Mouse (Mus musculus): ENCODE data around the gene Prnp.

DNA sequence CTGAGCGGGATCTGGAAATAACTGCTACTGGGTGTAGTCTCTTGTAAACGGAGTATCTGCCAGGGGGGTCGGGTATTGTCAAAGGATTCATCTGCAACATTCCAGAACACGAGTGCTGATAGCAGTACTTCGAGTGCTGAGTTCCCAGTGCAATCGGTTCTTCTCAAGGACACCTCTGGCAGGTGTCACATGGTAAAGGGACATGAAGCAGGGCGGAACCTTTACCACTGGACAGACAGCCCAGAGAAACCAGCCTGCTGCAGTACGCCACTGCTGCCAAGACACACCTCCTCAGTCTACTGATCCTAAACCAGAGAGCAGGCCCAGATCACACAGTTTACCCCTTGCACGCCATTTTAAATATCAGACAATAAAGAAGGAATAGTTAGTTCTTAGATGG lies 45.1 kb downstream of the Prnp start:
- TF ChIP-seq CTCF (IDR thresholded peaks at IDR 0.05; ENCODE audit: borderline replicate concordance, insufficient read depth, low read length) (no peak), POLR2A (IDR thresholded peaks at IDR 0.05; ENCODE audit: low read depth, low read length) (no peak)

All from embryonic fibroblast, embryonic 13.5 days (primary cell).